Mouse (Mus musculus): Measurements from ENCODE around the gene Izumo4.

GRCm38 (mm10) chr10:80741634-80742179 is 39.7 kb downstream of the Izumo4 start:
- no peak for TF ChIP-seq CTCF (conservative IDR thresholded peaks at IDR 0.05; ENCODE audit: insufficient read depth, insufficient read length, low read depth, low read length)
- no peak for TF ChIP-seq POLR2A (IDR thresholded peaks at IDR 0.05; ENCODE audit: low read depth, low read length)

All from kidney, adult 2 months (tissue).